Mouse (Mus musculus) neural tube, embryonic 13.5 days (tissue): ENCODE measurements around the gene BC030867. TPM values are rescaled to one million over a fixed set of nuclear protein-coding genes. Genes with fewer than 3 reads are reported as not detected.
A peak's percentile ranks its signal among the peaks of the same experiment; 100 is the strongest.

Experiments used
- ATAC-seq: fragments of 200-750 bp; cut with Nextera tagmentation; 2 replicates; pipeline ENCODE4 v1.8.0; 2017; ENCODE audit warnings: low read depth, mild to moderate bottlenecking, moderate TSS enrichment, moderate library complexity
- H3K27ac ChIP-seq: fragments of 300-500 bp; sonication (generic); replicated peaks from 2 replicates; pipeline ENCODE4 v1.5.1; 2015; ENCODE audit warnings: moderate library complexity, mild to moderate bottlenecking, inconsistent platforms
- H3K27me3 ChIP-seq: fragments of 300-500 bp; sonication (generic); 2 replicates; pipeline ENCODE4 v1.6.1; 2015; ENCODE audit warnings: mild to moderate bottlenecking, inconsistent platforms
- H3K36me3 ChIP-seq: fragments of 300-500 bp; sonication (generic); 2 replicates; pipeline ENCODE4 v1.6.1; 2015; ENCODE audit warnings: mild to moderate bottlenecking, inconsistent platforms
- H3K4me1 ChIP-seq: fragments of 300-500 bp; sonication (generic); replicated peaks from 2 replicates; pipeline ENCODE4 v1.6.1; 2015; ENCODE audit warnings: inconsistent platforms
- H3K4me2 ChIP-seq: fragments of 300-500 bp; sonication (generic); 2 replicates; pipeline ENCODE4 v1.6.1; 2015; ENCODE audit warnings: inconsistent platforms, mild to moderate bottlenecking, moderate library complexity
- H3K4me3 ChIP-seq: fragments of 300-500 bp; sonication (generic); 2 replicates; pipeline ENCODE4 v1.5.1; 2015; ENCODE audit warnings: mild to moderate bottlenecking, inconsistent platforms
- H3K9ac ChIP-seq: fragments of 300-500 bp; sonication (generic); 2 replicates; pipeline ENCODE4 v1.6.1; 2015; ENCODE audit warnings: moderate library complexity, mild to moderate bottlenecking, inconsistent platforms
- H3K9me3 ChIP-seq: fragments of 300-500 bp; sonication (generic); 2 replicates; pipeline ENCODE4 v1.6.1; 2016; ENCODE audit warnings: inconsistent platforms
- WGBS: fragments of 180-500 bp; shearing (Covaris S2); methylation state at CpG from one replicate; pipeline ENCODE4 v1.1.7; 2015; 5-methylcytosine and 5-hydroxymethylcytosine counted together
- polyA plus RNA-seq: library from polyadenylated mRNA; unstranded; fragments of >200 nt; fragmentation: Nextera tagmentation; extraction: Ambion mirVana; gene quantifications from 2 replicates; pipeline ENCODE4 v1.2.1, GENCODE M21; 2015

Gene BC030867
- polyA plus RNA-seq, 1 experiment from 2014 or later: 1.9 TPM

GRCm38 (mm10) chr11:102223166-102223565, 25.5 kb upstream of the BC030867 start:
- 43% methylated on average over 6 of the region's 6 CpGs for WGBS
- Histone ChIP-seq H3K4me1 (peaks cover 91% of the 10 kb centered on the region), H3K9ac (0 out of 2 replicates have a peak overlapping the region, but pooled peaks have one; percentile 38), H3K27me3 (no peaks in the 10 kb centered on the region), H3K27ac (no peak overlapping the region), H3K36me3 (peaks cover 35% of the 10 kb centered on the region), H3K4me3 (no peak overlapping the region), H3K9me3 (no peaks in the 10 kb centered on the region), H3K4me2 (no peak overlapping the region)
- no peak for ATAC-seq

GRCm38 (mm10) chr11:102224686-102225085, 24.0 kb upstream of the BC030867 start:
- H3K36me3 ChIP-seq: peaks cover 34% of the 10 kb centered on the region
- H3K4me1 ChIP-seq: peaks cover 89% of the 10 kb centered on the region
- H3K4me2 ChIP-seq: peak overlapping the region; percentile 47
- H3K4me3 ChIP-seq: peak overlapping the region; percentile 13
- no peaks in the 10 kb centered on the region for H3K27me3 ChIP-seq
- no peak overlapping the region for H3K27ac ChIP-seq
- H3K9ac ChIP-seq: peak overlapping the region; percentile 60
- no peaks in the 10 kb centered on the region for H3K9me3 ChIP-seq
- WGBS: 3% methylated on average over 22 of the region's 22 CpGs
- no peak for ATAC-seq

- peaks cover 84% of the 10 kb centered on the region for H3K4me1 ChIP-seq
- H3K4me2 ChIP-seq: peak overlapping the region; percentile 47
- no peak for ATAC-seq
- no peak overlapping the region for H3K27ac ChIP-seq
- no peaks in the 10 kb centered on the region for H3K27me3 ChIP-seq
- H3K9me3 ChIP-seq: no peaks in the 10 kb centered on the region
- H3K9ac ChIP-seq: peak overlapping the region; percentile 60
- WGBS: 65% methylated on average over 5 of the region's 5 CpGs
- peak overlapping the region; percentile 13; the same call in 1 of the 2 replicates for H3K4me3 ChIP-seq
- peaks cover 28% of the 10 kb centered on the region for H3K36me3 ChIP-seq
Observed at GRCm38 (mm10) chr11:102225221-102225620, 23.5 kb upstream of the BC030867 start.

DNA sequence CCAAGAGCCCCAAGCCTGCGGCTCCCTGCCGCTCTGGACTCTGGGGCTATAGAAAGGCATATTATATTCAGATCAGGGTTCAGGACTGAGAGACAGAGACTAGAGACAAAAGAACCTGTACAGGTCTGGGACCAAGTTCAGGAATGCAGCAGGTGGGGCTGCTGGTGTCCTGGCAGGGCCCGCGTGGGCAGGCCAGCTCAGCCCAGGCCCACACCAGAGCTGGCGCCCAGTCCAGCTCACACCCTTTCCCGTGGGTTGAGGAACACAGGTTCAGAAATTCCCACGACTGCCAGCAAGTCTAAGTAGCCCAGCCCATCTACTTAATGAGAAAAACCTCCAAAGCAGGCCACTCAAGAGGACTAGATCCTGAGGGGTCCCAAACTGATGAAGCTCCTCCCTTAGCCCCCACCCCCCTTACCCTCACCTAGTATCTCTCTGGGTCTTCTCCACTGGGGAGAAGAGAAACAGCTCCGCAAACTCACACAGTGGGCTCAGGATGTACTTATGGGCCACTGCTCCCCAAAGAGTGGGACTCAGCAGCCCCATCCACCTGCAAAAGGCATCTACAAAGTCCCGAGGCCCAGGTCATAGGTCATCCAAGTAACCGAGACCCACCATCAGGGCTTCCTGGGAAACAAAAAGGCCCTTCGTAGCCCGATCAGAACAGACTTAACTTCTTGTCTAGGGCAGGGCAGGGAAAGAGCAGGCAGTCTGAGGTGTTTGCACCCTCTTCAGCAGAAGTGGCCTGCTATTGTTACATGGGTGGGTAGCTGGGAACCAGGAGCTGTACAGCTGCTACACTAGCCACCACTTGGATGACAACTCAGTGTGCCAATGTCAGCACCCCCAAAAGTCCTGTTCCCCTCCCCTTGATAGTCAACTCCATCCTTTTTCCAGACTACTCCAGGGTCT, 22.4 kb upstream of the BC030867 start:
- Histone ChIP-seq H3K4me1 (peaks cover 84% of the 10 kb centered on the region), H3K9me3 (no peaks in the 10 kb centered on the region), H3K27ac (peak overlapping the region; percentile 95; the same call in 1 of the 2 replicates), H3K27me3 (no peaks in the 10 kb centered on the region), H3K4me2 (peak overlapping the region; percentile 90), H3K9ac (peak overlapping the region; percentile 97), H3K36me3 (peaks cover 17% of the 10 kb centered on the region), H3K4me3 (peak overlapping the region; percentile 81)
- WGBS: 70% methylated on average over 12 of the region's 12 CpGs
- no peak for ATAC-seq

GRCm38 (mm10) chr11:102227270-102228190, 21.2 kb upstream of the BC030867 start:
- peak overlapping the region; percentile 97 for H3K9ac ChIP-seq
- no peaks in the 10 kb centered on the region for H3K9me3 ChIP-seq
- H3K36me3 ChIP-seq: peaks cover 5% of the 10 kb centered on the region
- H3K4me2 ChIP-seq: peak overlapping the region; percentile 90
- H3K4me1 ChIP-seq: peaks cover 74% of the 10 kb centered on the region
- peak overlapping the region; percentile 95 for H3K27ac ChIP-seq
- peak; percentile 32; the same call in 1 of the 2 replicates for ATAC-seq
- no peaks in the 10 kb centered on the region for H3K27me3 ChIP-seq
- WGBS: 8% methylated on average over 12 of the region's 12 CpGs
- H3K4me3 ChIP-seq: peak overlapping the region; percentile 81

- Histone ChIP-seq H3K4me2 (peak overlapping the region; percentile 90), H3K9me3 (no peaks in the 10 kb centered on the region), H3K27ac (peak overlapping the region; percentile 95), H3K4me3 (peak overlapping the region; percentile 81), H3K36me3 (no peaks in the 10 kb centered on the region; the same call in 1 of the 2 replicates), H3K9ac (peak overlapping the region; percentile 97), H3K27me3 (no peaks in the 10 kb centered on the region), H3K4me1 (peaks cover 68% of the 10 kb centered on the region)
- no peak; the same call in 1 of the 2 replicates for ATAC-seq
- WGBS: 10% methylated on average over 9 of the region's 9 CpGs
Observed at GRCm38 (mm10) chr11:102228191-102228545, 20.5 kb upstream of the BC030867 start.

- Histone ChIP-seq H3K9me3 (no peaks in the 10 kb centered on the region), H3K9ac (peak overlapping the region; percentile 97), H3K4me1 (peaks cover 62% of the 10 kb centered on the region), H3K4me2 (peak overlapping the region; percentile 90), H3K4me3 (peak overlapping the region; percentile 81), H3K27ac (peak overlapping the region; percentile 95), H3K36me3 (no peaks in the 10 kb centered on the region), H3K27me3 (no peaks in the 10 kb centered on the region)
- 8% methylated on average over 6 of the region's 7 CpGs for WGBS
- no peak for ATAC-seq
Observed at GRCm38 (mm10) chr11:102228646-102229268, 19.9 kb upstream of the BC030867 start.

GRCm38 (mm10) chr11:102229331-102229953, 19.2 kb upstream of the BC030867 start:
- no peaks in the 10 kb centered on the region for H3K9me3 ChIP-seq
- peak overlapping the region; percentile 81 for H3K4me3 ChIP-seq
- WGBS: under 1% methylated on average over 21 of the region's 47 CpGs
- H3K9ac ChIP-seq: peak overlapping the region; percentile 97
- peak overlapping the region; percentile 95 for H3K27ac ChIP-seq
- no peaks in the 10 kb centered on the region for H3K36me3 ChIP-seq
- H3K4me2 ChIP-seq: peak overlapping the region; percentile 90
- no peaks in the 10 kb centered on the region for H3K27me3 ChIP-seq
- peaks cover 55% of the 10 kb centered on the region for H3K4me1 ChIP-seq
- ATAC-seq: peak; percentile 34

DNA sequence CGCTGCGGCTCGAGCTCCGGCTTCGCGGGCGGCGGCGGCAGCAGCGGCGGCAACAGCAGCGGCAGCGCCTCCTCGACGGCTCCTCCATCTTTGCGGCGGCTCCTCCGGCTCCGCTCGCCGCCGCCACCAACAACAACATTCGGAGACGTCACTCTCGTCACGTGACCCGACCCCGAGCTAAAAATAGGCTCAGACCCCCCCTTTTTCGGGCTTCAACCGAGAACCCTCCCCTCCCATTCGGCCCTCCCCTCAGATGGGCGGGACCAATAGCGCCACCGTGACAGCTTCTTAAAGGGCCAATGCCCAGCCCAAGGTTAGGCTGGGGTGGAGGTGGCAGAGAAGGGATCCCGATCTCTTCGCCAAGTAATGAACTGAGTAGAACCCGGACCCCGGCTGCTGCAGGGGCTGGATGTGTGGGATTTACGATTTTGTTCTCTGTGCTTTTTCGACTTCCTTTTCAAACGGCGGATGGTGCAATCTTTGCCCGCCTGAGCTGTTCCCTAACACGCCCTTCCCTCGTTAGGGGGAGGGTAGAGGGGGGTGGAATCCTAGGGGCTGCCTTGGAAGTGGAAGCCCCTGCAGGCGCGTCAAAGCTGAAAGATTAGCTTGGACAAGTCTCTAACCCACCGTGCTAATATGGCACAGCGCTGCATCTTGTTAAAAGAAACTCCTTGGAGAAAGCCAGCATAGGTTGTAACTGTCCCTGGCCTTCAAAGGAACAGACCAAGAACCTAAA, 18.5 kb upstream of the BC030867 start, which contains the start of gene Hdac5:
Hdac5 (minus strand) TSS at position 161 of the 736 bp plus-strand sequence.
- H3K4me2 ChIP-seq: peak within 1 kb of the TSS; percentile 90
- peaks cover 47% of the 10 kb centered on the region for H3K4me1 ChIP-seq
- under 1% methylated on average over 48 of the region's 49 CpGs for WGBS

DNA sequence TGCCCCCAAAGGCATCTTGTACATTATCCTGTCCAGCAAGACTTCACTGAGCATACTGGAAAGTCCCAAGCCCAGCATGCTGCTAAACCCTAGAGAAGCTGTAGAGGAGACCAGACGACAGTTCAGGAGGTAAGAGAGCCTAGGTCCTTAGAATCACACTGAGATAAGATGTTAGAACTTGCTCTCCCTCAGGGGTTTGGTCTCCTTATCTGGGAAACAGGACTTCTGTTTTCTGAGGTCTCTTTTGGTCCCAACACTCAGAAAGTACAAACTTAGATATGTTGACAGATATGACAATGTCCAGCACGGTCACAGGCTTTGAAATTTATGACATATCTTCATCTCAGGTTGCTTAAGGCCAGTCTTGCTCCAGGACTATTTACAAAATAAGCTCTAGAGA, 12.7 kb upstream of the BC030867 start:
- no peak overlapping the region for H3K4me2 ChIP-seq
- no peak for ATAC-seq
- no peaks in the 10 kb centered on the region for H3K9me3 ChIP-seq
- no peaks in the 10 kb centered on the region for H3K36me3 ChIP-seq
- no peak overlapping the region for H3K4me3 ChIP-seq
- no peaks in the 10 kb centered on the region for H3K27me3 ChIP-seq
- 72% methylated on average over 2 of the region's 2 CpGs for WGBS
- H3K4me1 ChIP-seq: no peaks in the 10 kb centered on the region
- H3K9ac ChIP-seq: no peak overlapping the region
- H3K27ac ChIP-seq: no peak overlapping the region

More for the DNA sequence above, 18.5 kb upstream of the BC030867 start, which contains the start of gene Hdac5:
- peak within 1 kb of the TSS; percentile 95 for H3K27ac ChIP-seq
- H3K4me3 ChIP-seq: peak within 1 kb of the TSS; percentile 81
- no peaks in the 10 kb centered on the region for H3K9me3 ChIP-seq
- ATAC-seq: peak; percentile 88
- peak within 1 kb of the TSS; percentile 97 for H3K9ac ChIP-seq
- H3K27me3 ChIP-seq: no peaks in the 10 kb centered on the region
- no peaks in the 10 kb centered on the region for H3K36me3 ChIP-seq
